Mouse (Mus musculus) forebrain, embryonic 13.5 days (tissue): ENCODE results near the gene Zfp991. TPM values are rescaled to one million over a fixed set of nuclear protein-coding genes. Genes with fewer than 3 reads are reported as not detected.
"Not testable (repeated sequence)": the region's sequence is repeated elsewhere in the genome, so short reads cannot be mapped to it uniquely, and the experiment has no call there.

Source experiments
- ATAC-seq: fragments of 200-750 bp; cut with Nextera tagmentation; 2 replicates; pipeline ENCODE4 v1.8.0; 2017
- H3K27ac ChIP-seq: fragments of 300-500 bp; sonication (generic); 2 replicates; pipeline ENCODE4 v1.5.1; 2015; ENCODE audit warnings: inconsistent platforms, mild to moderate bottlenecking, moderate library complexity
- H3K27me3 ChIP-seq: fragments of 300-500 bp; sonication (generic); 2 replicates; pipeline ENCODE4 v1.6.1; 2015; ENCODE audit warnings: mild to moderate bottlenecking, inconsistent platforms
- H3K36me3 ChIP-seq: fragments of 300-500 bp; sonication (generic); 2 replicates; pipeline ENCODE4 v1.6.1; 2015; ENCODE audit warnings: mild to moderate bottlenecking, inconsistent platforms; ENCODE audit not compliant: poor library complexity, severe bottlenecking
- H3K4me1 ChIP-seq: fragments of 300-500 bp; sonication (generic); 2 replicates; pipeline ENCODE4 v1.6.1; 2015; ENCODE audit warnings: inconsistent platforms
- H3K4me2 ChIP-seq: fragments of 300-500 bp; sonication (generic); 2 replicates; pipeline ENCODE4 v1.6.1; 2015; ENCODE audit warnings: inconsistent platforms, mild to moderate bottlenecking, moderate library complexity
- H3K4me3 ChIP-seq: fragments of 300-500 bp; sonication (generic); 2 replicates; pipeline ENCODE4 v1.5.1; 2015; ENCODE audit warnings: mild to moderate bottlenecking, inconsistent platforms
- H3K9ac ChIP-seq: fragments of 300-500 bp; sonication (generic); 2 replicates; pipeline ENCODE4 v1.6.1; 2015; ENCODE audit warnings: mild to moderate bottlenecking, inconsistent platforms
- H3K9me3 ChIP-seq: fragments of 300-500 bp; sonication (generic); replicated peaks from 2 replicates; pipeline ENCODE4 v1.6.1; 2016; ENCODE audit warnings: inconsistent platforms
- WGBS: fragments of 180-500 bp; shearing (Covaris S2); methylation state at CpG from one replicate; pipeline ENCODE4 v1.1.7; 2015; 5-methylcytosine and 5-hydroxymethylcytosine counted together
- polyA plus RNA-seq: library from polyadenylated mRNA; unstranded; fragments of >200 nt; fragmentation: Nextera tagmentation; extraction: Ambion mirVana; gene quantifications from 2 replicates; pipeline ENCODE4 v1.2.1, GENCODE M21; 2015

The Zfp991 gene
- polyA plus RNA-seq, 1 experiment from 2014 or later, result 3.8 TPM

DNA sequence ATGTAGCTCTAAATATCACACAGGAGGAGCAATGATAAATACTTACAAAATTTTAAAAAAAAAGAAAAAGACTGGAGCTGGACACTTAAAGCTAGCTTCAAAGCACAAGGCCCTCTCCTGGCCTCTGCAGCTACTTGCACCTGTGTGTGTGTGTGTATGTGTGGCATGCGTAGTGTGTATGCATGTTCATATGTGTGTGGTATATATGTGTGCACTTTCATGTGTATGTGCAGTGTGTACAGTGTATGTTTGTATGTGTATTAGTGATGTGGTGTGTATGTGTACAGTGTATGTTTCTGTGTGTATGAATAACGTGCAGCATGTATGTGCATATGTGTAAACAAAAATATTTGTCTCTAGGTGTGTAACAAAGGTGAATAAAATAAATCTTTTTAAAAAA lies 65.4 kb downstream of the Zfp991 start:
- H3K27ac ChIP-seq, H3K4me2 ChIP-seq, H3K4me3 ChIP-seq, ATAC-seq, H3K4me1 ChIP-seq, H3K27me3 ChIP-seq, H3K9ac ChIP-seq, H3K36me3 ChIP-seq: not testable (repeated sequence)
- 81% methylated on average over 2 of the region's 2 CpGs for WGBS
- peaks cover 13% of the 10 kb centered on the region for H3K9me3 ChIP-seq

DNA sequence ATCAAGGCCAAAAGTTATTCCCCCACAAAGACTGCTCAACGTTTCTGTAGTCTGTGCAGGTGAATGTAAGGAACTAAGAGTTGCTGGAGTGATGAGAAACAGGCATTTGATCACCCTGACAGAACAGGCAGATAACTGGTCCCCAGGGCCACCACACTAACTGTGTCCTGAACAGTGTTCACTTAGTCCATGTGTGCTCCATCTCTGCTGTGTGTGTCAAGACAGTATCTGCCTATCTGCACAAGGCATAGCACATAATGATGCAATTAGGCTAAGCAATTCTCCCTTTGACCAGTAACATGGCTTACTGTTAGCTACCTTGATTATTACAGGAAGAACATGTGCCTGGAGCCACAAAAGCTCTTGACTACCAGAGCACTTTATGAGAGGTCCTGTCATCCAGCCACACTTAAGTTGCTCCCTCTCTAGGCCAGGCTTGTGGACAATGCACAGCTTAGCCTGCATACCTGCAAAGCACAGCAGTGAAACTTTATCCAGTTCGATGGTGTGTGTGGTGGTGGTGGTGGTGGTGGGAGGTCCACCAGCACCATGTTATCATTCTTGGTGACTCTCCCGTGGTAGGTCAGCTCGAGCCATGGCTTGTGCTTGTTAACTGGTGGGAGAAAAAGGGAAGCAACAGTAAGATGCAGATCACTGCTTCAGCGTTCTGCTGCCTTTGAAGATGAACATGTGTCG lies 67.4 kb downstream of the Zfp991 start:
- H3K27me3 ChIP-seq, H3K4me1 ChIP-seq, H3K27ac ChIP-seq, H3K9ac ChIP-seq, H3K4me2 ChIP-seq, H3K4me3 ChIP-seq, H3K36me3 ChIP-seq, ATAC-seq: not testable (repeated sequence)
- H3K9me3 ChIP-seq, result peaks cover 13% of the 10 kb centered on the region
- 71% methylated on average over 6 of the region's 6 CpGs for WGBS

DNA sequence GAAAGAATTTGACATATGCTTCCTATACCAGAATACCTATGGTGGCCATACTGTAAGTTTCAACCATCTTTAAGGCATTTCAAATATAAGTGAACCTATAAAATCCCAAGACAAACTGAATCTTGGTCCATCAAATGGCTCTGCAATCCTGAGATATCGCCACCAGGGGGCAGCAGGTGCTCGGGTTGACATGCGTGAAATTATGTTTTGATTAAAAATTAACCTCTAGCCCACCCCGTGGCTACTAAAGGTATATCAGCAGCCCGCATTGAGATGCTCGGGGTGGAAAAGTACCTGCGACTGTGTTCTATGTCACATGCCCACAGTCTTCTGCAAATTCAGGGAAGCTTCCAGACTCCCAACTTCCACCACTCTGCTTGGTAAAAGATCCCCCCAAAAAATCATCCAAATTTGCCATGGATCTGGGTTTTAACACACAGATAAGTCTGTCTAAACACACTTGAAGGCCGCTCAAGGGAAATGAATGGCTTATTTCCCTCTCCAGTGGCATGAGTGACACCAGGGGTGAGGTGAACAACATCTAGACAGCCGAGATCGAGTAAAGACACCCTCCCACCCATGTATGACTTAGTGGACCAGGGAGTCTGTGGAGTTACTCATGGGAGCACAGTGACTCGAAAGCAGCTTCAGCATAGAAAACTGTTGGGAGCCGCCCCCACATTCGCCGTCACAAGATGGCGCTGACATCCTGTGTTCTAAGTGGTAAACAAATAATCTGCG lies 70.3 kb downstream of the Zfp991 start:
- not testable (repeated sequence) for H3K9me3 ChIP-seq, H3K9ac ChIP-seq, H3K27ac ChIP-seq, H3K4me3 ChIP-seq, ATAC-seq, H3K27me3 ChIP-seq, H3K4me2 ChIP-seq, H3K36me3 ChIP-seq, H3K4me1 ChIP-seq
- WGBS, result 84% methylated on average over 14 of the region's 16 CpGs

GRCm38 (mm10) chr4:147212182-147212928 lies 80.5 kb downstream of the Zfp991 start:
- not testable (repeated sequence) for H3K9me3 ChIP-seq, H3K4me1 ChIP-seq, H3K4me2 ChIP-seq, H3K4me3 ChIP-seq, ATAC-seq, H3K27me3 ChIP-seq, H3K27ac ChIP-seq, H3K9ac ChIP-seq, H3K36me3 ChIP-seq
- WGBS, result 89% methylated on average over 3 of the region's 7 CpGs

DNA sequence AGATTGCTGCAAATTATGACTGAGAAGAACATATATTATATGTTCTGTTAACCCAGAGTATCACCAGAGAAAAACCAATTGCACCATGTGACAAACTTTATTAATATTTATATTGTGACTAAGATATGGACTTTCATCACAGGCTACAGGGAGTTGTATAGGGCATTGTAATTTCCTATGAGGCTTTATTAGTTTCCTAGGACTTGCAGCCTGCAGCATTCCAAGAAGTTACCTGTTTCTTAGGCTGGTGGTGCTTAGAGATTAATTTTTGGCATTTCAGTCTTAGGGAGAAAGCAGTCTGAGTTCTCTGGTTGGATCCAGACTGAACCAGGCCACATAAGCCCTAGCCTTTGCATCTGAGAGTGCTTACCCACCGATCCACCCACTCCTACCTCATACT lies 82.4 kb downstream of the Zfp991 start:
- not testable (repeated sequence) for H3K27me3 ChIP-seq, H3K4me2 ChIP-seq, H3K27ac ChIP-seq, H3K9me3 ChIP-seq, ATAC-seq, H3K4me1 ChIP-seq, H3K4me3 ChIP-seq, H3K9ac ChIP-seq, H3K36me3 ChIP-seq
- WGBS, result no CpG with 5 or more reads among the region's 1 CpGs

DNA sequence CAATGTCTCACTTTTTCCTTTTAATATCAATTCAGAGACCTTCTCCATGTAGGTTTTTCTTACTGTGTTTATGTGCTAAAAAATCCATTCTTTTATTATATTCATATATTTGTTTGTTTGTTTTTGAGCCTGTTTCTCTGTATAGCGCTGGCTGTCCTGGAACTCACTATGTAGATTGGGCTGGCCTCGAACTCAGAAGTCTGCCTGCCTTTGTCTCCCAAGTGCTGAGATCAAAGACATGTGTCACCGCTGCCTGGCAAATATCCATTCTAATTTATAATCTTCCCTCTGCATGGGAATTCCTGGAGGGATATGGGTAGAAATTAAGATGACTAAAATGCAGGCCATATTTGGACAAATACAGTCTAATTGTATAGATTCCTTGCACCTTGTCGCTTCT lies 85.8 kb downstream of the Zfp991 start:
- H3K9me3 ChIP-seq, result peaks cover 20% of the 10 kb centered on the region
- not testable (repeated sequence) for H3K9ac ChIP-seq, H3K27me3 ChIP-seq, ATAC-seq, H3K36me3 ChIP-seq, H3K4me2 ChIP-seq, H3K4me1 ChIP-seq, H3K27ac ChIP-seq, H3K4me3 ChIP-seq
- 71% methylated on average over 3 of the region's 4 CpGs for WGBS

DNA sequence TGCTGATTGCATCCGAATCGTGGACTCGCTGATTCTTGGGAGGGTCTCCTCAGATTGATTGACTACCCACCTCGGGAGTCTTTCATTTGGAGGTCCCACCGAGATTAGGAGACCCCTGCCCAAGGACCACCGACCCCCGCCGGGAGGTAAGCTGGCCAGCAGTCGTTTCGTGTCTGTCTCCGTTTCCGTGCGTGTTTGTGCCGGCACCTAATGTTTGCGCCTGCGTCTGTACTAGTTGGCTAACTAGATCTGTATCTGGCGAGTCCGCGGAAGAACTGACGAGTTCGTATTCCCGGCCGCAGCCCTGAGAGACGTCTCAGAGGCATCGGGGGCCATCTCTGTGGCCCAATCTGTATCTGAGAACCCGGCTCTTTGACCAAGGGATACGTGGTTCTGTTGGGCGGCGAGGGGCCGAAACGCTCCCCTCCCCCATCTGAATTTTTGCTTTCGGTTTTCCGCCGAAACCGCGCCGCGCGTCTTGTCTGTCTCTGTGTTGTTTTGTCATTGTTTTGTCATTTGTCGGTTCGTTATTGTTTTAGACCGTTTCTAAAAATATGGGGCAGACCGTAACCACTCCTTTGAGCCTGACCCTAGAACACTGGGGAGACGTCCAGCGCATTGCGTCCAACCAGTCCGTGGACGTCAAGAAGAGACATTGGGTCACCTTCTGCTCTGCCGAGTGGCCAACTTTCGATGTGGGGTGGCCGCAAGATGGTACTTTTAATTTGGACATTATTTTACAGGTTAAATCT lies 87.7 kb downstream of the Zfp991 start:
- Histone ChIP-seq H3K9me3 (peaks cover 24% of the 10 kb centered on the region), H3K4me2 (peak overlapping the region; percentile 26), H3K4me3 (peak overlapping the region; percentile 25)
- WGBS, result 69% methylated on average over 51 of the region's 51 CpGs
- H3K36me3 ChIP-seq, ATAC-seq, H3K4me1 ChIP-seq, H3K27me3 ChIP-seq, H3K9ac ChIP-seq, H3K27ac ChIP-seq: not testable (repeated sequence)

- ATAC-seq, H3K4me1 ChIP-seq, H3K36me3 ChIP-seq, H3K9ac ChIP-seq, H3K27ac ChIP-seq, H3K4me3 ChIP-seq, H3K4me2 ChIP-seq, H3K27me3 ChIP-seq: not testable (repeated sequence)
- peaks cover 31% of the 10 kb centered on the region for H3K9me3 ChIP-seq
- 94% methylated on average over 17 of the region's 20 CpGs for WGBS
Observed at GRCm38 (mm10) chr4:147220226-147220625, 88.4 kb downstream of the Zfp991 start.

- not testable (repeated sequence) for H3K9ac ChIP-seq, H3K4me2 ChIP-seq, H3K27me3 ChIP-seq, H3K36me3 ChIP-seq, H3K4me3 ChIP-seq, ATAC-seq, H3K27ac ChIP-seq, H3K4me1 ChIP-seq
- peaks cover 40% of the 10 kb centered on the region for H3K9me3 ChIP-seq
- WGBS, result 87% methylated on average over 5 of the region's 5 CpGs
Observed at GRCm38 (mm10) chr4:147222021-147222420, 90.2 kb downstream of the Zfp991 start.

DNA sequence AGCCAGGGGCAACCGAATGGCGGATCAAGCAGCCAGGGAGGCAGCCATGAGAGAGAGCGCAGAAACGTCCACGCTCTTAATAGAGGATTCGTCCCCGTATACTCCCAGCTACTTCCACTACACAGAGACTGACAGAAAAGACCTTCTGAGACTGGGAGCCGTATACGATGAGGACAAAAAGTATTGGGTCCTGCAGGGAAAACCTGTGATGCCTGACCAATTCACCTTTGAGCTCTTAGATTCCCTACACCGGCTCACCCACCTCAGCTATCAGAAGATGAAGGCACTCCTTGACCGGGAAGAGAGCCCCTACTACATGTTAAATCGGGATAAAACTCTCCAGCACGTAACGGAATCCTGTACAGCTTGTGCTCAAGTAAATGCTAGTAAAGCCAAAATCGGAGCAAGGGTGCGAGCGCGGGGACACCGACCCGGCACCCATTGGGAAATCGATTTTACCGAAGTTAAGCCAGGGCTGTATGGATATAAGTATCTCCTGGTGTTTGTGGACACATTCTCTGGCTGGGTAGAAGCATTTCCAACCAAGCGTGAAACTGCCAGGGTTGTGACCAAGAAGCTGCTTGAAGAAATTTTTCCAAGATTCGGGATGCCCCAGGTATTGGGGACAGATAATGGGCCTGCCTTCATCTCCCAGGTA lies 92.1 kb downstream of the Zfp991 start:
- H3K27me3 ChIP-seq, ATAC-seq, H3K4me1 ChIP-seq, H3K9ac ChIP-seq, H3K36me3 ChIP-seq, H3K4me2 ChIP-seq, H3K4me3 ChIP-seq, H3K27ac ChIP-seq: not testable (repeated sequence)
- 95% methylated on average over 24 of the region's 24 CpGs for WGBS
- H3K9me3 ChIP-seq, result peaks cover 40% of the 10 kb centered on the region

DNA sequence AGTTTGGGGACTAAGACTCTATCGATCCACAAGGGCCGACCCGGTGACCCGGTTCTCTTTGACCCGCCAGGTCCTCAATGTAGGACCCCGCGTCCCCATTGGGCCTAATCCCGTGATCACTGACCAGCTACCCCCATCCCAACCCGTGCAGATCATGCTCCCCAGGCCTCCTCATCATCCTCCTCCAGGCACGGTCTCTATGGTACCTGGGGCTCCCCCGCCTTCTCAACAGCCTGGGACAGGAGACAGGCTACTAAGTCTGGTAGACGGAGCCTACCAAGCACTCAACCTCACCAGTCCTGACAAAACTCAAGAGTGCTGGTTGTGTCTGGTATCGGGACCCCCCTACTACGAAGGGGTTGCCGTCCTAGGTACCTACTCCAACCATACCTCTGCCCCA lies 93.8 kb downstream of the Zfp991 start:
- not testable (repeated sequence) for H3K4me3 ChIP-seq, H3K36me3 ChIP-seq, H3K27me3 ChIP-seq, H3K27ac ChIP-seq, H3K4me2 ChIP-seq, ATAC-seq, H3K9ac ChIP-seq, H3K4me1 ChIP-seq
- 95% methylated on average over 10 of the region's 15 CpGs for WGBS
- H3K9me3 ChIP-seq, result peaks cover 30% of the 10 kb centered on the region
